Mouse (Mus musculus): Measurements from ENCODE around the gene Ddi2. TPM values are rescaled to one million over a fixed set of nuclear protein-coding genes. Genes with fewer than 3 reads are reported as not detected.

The Ddi2 gene
- polyA plus RNA-seq, 1 experiment from 2014 or later, result 29.3 TPM

- H3K27ac ChIP-seq (ENCODE audit: low read depth, low read length), result peak overlapping the region; percentile 94
- no peaks in the 10 kb centered on the region for H3K27me3 ChIP-seq (replicated peaks; ENCODE audit: control insufficient read depth, insufficient read depth, low read length)
- H3K4me2 ChIP-seq, result peak overlapping the region; percentile 66
- H3K9ac ChIP-seq (ENCODE audit: low read depth, low read length), result peak overlapping the region; percentile 51; the same call in 1 of the 2 replicates
- H3K4me1 ChIP-seq (replicated peaks; ENCODE audit: control insufficient read depth, insufficient read depth, low read length), result peaks cover 21% of the 10 kb centered on the region
- ATAC-seq (replicated peaks; ENCODE audit: low FRiP score) (no peak), DNase-seq (ENCODE audit: low spot score) (no peak)
- no peaks in the 10 kb centered on the region for H3K9me3 ChIP-seq (ENCODE audit: control insufficient read depth, low read length)
- no peak overlapping the region for H3K4me3 ChIP-seq (ENCODE audit: low read depth, low read length)
- no peaks in the 10 kb centered on the region for H3K36me3 ChIP-seq (ENCODE audit: control insufficient read depth, insufficient read depth, low read length)
- 59% methylated on average over 3 of the region's 3 CpGs for WGBS
These were observed 27.6 kb upstream of the Ddi2 start for GRCm38 (mm10) chr4:141750826-141751225.

- Histone ChIP-seq H3K4me3 (ENCODE audit: low read depth, low read length) (no peak overlapping the region), H3K4me2 (peak overlapping the region; percentile 31), H3K27ac (ENCODE audit: low read depth, low read length) (peak overlapping the region; percentile 14; the same call in 1 of the 2 replicates), H3K9me3 (ENCODE audit: control insufficient read depth, low read length) (no peaks in the 10 kb centered on the region), H3K27me3 (replicated peaks; ENCODE audit: control insufficient read depth, insufficient read depth, low read length) (no peaks in the 10 kb centered on the region), H3K9ac (ENCODE audit: low read depth, low read length) (no peak overlapping the region), H3K36me3 (ENCODE audit: control insufficient read depth, insufficient read depth, low read length) (no peaks in the 10 kb centered on the region), H3K4me1 (replicated peaks; ENCODE audit: control insufficient read depth, insufficient read depth, low read length) (peaks cover 21% of the 10 kb centered on the region)
- 42% methylated on average over 11 of the region's 11 CpGs for WGBS
- DNase-seq (ENCODE audit: low spot score) (no peak), ATAC-seq (replicated peaks; ENCODE audit: low FRiP score) (no peak)
These were observed 26.3 kb upstream of the Ddi2 start for GRCm38 (mm10) chr4:141749557-141749956.

GRCm38 (mm10) chr4:141746578-141747346 is 23.5 kb upstream of the Ddi2 start, which contains the start of gene Agmat:
Gene Agmat, plus strand, starts transcription at chr4:141746672.
- Histone ChIP-seq H3K27ac (ENCODE audit: low read depth, low read length) (peak within 1 kb of the TSS; percentile 43; the same call in 1 of the 2 replicates), H3K9ac (ENCODE audit: low read depth, low read length) (peak within 1 kb of the TSS; percentile 47), H3K36me3 (ENCODE audit: control insufficient read depth, insufficient read depth, low read length) (no peaks in the 10 kb centered on the region), H3K9me3 (ENCODE audit: control insufficient read depth, low read length) (no peaks in the 10 kb centered on the region), H3K4me3 (ENCODE audit: low read depth, low read length) (peak within 1 kb of the TSS; percentile 27), H3K27me3 (replicated peaks; ENCODE audit: control insufficient read depth, insufficient read depth, low read length) (no peaks in the 10 kb centered on the region), H3K4me1 (replicated peaks; ENCODE audit: control insufficient read depth, insufficient read depth, low read length) (peaks cover 17% of the 10 kb centered on the region), H3K4me2 (peak within 1 kb of the TSS; percentile 43)
- ATAC-seq (replicated peaks; ENCODE audit: low FRiP score), result no peak
- no peak for DNase-seq (ENCODE audit: low spot score)
- 31% methylated on average over 25 of the region's 25 CpGs for WGBS

- no peak overlapping the region for H3K9ac ChIP-seq (ENCODE audit: low read depth, low read length)
- H3K27ac ChIP-seq (ENCODE audit: low read depth, low read length), result peak overlapping the region; percentile 28
- DNase-seq (ENCODE audit: low spot score) (no peak), ATAC-seq (replicated peaks; ENCODE audit: low FRiP score) (no peak)
- 88% methylated on average over 4 of the region's 4 CpGs for WGBS
- no peaks in the 10 kb centered on the region for H3K36me3 ChIP-seq (ENCODE audit: control insufficient read depth, insufficient read depth, low read length)
- no peak overlapping the region for H3K4me2 ChIP-seq
- no peak overlapping the region for H3K4me3 ChIP-seq (ENCODE audit: low read depth, low read length)
- no peaks in the 10 kb centered on the region for H3K9me3 ChIP-seq (ENCODE audit: control insufficient read depth, low read length)
- H3K4me1 ChIP-seq (replicated peaks; ENCODE audit: control insufficient read depth, insufficient read depth, low read length), result peaks cover 3% of the 10 kb centered on the region; the same call in 1 of the 2 replicates
- no peaks in the 10 kb centered on the region for H3K27me3 ChIP-seq (replicated peaks; ENCODE audit: control insufficient read depth, insufficient read depth, low read length)
These were observed 19.2 kb upstream of the Ddi2 start for GRCm38 (mm10) chr4:141742381-141742780.

- Histone ChIP-seq H3K9ac (ENCODE audit: low read depth, low read length) (no peak overlapping the region), H3K27ac (ENCODE audit: low read depth, low read length) (peak overlapping the region; percentile 21; the same call in 1 of the 2 replicates), H3K27me3 (replicated peaks; ENCODE audit: control insufficient read depth, insufficient read depth, low read length) (no peaks in the 10 kb centered on the region), H3K4me3 (ENCODE audit: low read depth, low read length) (no peak overlapping the region), H3K4me1 (replicated peaks; ENCODE audit: control insufficient read depth, insufficient read depth, low read length) (0 out of 2 replicates have a peak, but pooled peaks cover 3% of the 10 kb centered on the region), H3K4me2 (no peak overlapping the region), H3K9me3 (ENCODE audit: control insufficient read depth, low read length) (no peaks in the 10 kb centered on the region), H3K36me3 (ENCODE audit: control insufficient read depth, insufficient read depth, low read length) (no peaks in the 10 kb centered on the region)
- ATAC-seq (replicated peaks; ENCODE audit: low FRiP score) (0 out of 2 replicates have a peak, but pooled peaks have one; percentile 33), DNase-seq (ENCODE audit: low spot score) (no peak)
- 56% methylated on average over 9 of the region's 9 CpGs for WGBS
These were observed 18.6 kb upstream of the Ddi2 start for GRCm38 (mm10) chr4:141741856-141742255.

DNA sequence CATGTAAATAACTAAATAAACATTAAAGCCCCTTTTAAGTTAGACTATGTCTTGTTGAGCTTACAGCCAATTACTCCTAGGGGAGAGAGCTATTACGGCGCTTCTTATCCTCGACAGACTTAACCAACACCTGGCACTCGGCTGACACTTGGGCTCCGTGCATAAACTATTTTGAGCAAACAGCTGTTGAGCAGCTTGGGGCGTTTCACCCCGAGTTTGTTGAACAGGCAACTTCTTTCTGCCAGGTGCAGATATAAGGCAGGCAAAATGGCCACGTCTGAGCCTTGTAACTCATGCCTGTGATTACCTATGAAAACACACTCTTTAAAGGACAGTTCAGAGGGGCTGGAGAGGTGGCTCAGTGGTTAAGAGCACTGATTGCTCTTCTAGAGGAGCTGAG is 14.8 kb upstream of the Ddi2 start:
- Histone ChIP-seq H3K36me3 (ENCODE audit: control insufficient read depth, insufficient read depth, low read length) (no peaks in the 10 kb centered on the region), H3K27me3 (replicated peaks; ENCODE audit: control insufficient read depth, insufficient read depth, low read length) (no peaks in the 10 kb centered on the region), H3K27ac (ENCODE audit: low read depth, low read length) (no peak overlapping the region), H3K9ac (ENCODE audit: low read depth, low read length) (no peak overlapping the region), H3K4me1 (replicated peaks; ENCODE audit: control insufficient read depth, insufficient read depth, low read length) (peaks cover 11% of the 10 kb centered on the region), H3K9me3 (ENCODE audit: control insufficient read depth, low read length) (no peaks in the 10 kb centered on the region), H3K4me3 (ENCODE audit: low read depth, low read length) (no peak overlapping the region), H3K4me2 (no peak overlapping the region)
- ATAC-seq (replicated peaks; ENCODE audit: low FRiP score) (no peak), DNase-seq (ENCODE audit: low spot score) (no peak)
- 76% methylated on average over 8 of the region's 8 CpGs for WGBS

- Histone ChIP-seq H3K27ac (ENCODE audit: low read depth, low read length) (no peak overlapping the region), H3K9ac (ENCODE audit: low read depth, low read length) (no peak overlapping the region), H3K36me3 (ENCODE audit: control insufficient read depth, insufficient read depth, low read length) (no peaks in the 10 kb centered on the region), H3K27me3 (replicated peaks; ENCODE audit: control insufficient read depth, insufficient read depth, low read length) (no peaks in the 10 kb centered on the region), H3K4me1 (replicated peaks; ENCODE audit: control insufficient read depth, insufficient read depth, low read length) (peaks cover 8% of the 10 kb centered on the region), H3K9me3 (ENCODE audit: control insufficient read depth, low read length) (no peaks in the 10 kb centered on the region), H3K4me2 (no peak overlapping the region), H3K4me3 (ENCODE audit: low read depth, low read length) (no peak overlapping the region)
- ATAC-seq (replicated peaks; ENCODE audit: low FRiP score) (no peak), DNase-seq (ENCODE audit: low spot score) (no peak)
- 63% methylated on average over 4 of the region's 4 CpGs for WGBS
These were observed 13.6 kb upstream of the Ddi2 start for GRCm38 (mm10) chr4:141736856-141737255.

DNA sequence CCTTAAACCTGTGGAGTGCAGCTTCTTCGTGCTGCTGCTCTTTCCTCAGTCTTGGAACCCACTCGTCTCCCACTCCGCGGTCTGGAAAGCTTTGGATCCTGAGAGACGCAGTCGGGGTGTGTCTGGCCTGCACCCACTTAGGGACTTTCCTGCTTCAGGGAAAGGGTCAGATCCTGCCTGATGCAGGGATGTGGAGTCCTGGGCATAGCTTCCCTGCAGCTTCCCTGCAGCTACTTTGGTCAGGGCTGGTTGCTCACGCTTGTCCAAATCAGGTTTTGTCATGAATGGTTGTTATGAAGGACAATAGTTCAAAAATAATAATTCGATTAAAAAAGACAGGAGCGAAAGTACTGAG is 12.0 kb upstream of the Ddi2 start:
- Histone ChIP-seq H3K4me2 (peak overlapping the region; percentile 66), H3K4me1 (replicated peaks; ENCODE audit: control insufficient read depth, insufficient read depth, low read length) (peaks cover 8% of the 10 kb centered on the region), H3K9ac (ENCODE audit: low read depth, low read length) (no peak overlapping the region), H3K4me3 (ENCODE audit: low read depth, low read length) (peak overlapping the region; percentile 41; the same call in 1 of the 2 replicates), H3K36me3 (ENCODE audit: control insufficient read depth, insufficient read depth, low read length) (no peaks in the 10 kb centered on the region), H3K9me3 (ENCODE audit: control insufficient read depth, low read length) (no peaks in the 10 kb centered on the region), H3K27ac (ENCODE audit: low read depth, low read length) (no peak overlapping the region), H3K27me3 (replicated peaks; ENCODE audit: control insufficient read depth, insufficient read depth, low read length) (no peaks in the 10 kb centered on the region)
- ATAC-seq (replicated peaks; ENCODE audit: low FRiP score) (no peak; the same call in 1 of the 2 replicates), DNase-seq (ENCODE audit: low spot score) (no peak)
- 30% methylated on average over 9 of the region's 9 CpGs for WGBS
